Mouse (Mus musculus): Measurements from ENCODE around the gene Gm3625.

DNA sequence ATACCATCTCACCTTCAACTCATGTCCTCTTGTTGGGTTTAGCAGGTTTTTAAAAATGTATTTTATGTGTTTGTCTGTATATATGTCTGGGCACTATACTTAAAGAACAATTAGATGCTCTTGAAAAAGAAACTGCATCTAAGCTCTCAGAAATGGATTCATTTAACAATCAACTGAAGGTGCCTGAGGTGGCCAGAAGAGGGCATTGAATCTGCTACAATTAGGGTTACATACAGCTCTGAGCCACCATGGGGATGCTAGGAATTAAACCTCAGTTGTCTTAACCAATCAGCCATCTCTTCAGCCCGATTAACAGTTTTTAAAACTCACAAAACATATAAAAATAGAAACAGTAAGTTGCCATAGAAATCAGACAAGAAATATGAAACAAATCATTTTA lies 45.7 kb upstream of the Gm3625 start:
- no peak for TF ChIP-seq GATA1 (IDR thresholded peaks at IDR 0.05; ENCODE audit: low read length)
- TF ChIP-seq TAL1 (IDR thresholded peaks at IDR 0.05; ENCODE audit: low read length) = no peak
